Mouse (Mus musculus) ES-E14 (cell line): ENCODE results near the gene Zfp369. TPM values are rescaled to one million over a fixed set of nuclear protein-coding genes. Genes with fewer than 3 reads are reported as not detected.

Experiments used
- DNase-seq: peaks from one replicate; pipeline ENCODE4 v3.0.0-alpha.2; 2013; ENCODE audit warnings: low read depth, low spot score
- H3K27ac ChIP-seq: 2 replicates; pipeline ENCODE4 v1.5.1; 2012; ENCODE audit warnings: low read depth, mild to moderate bottlenecking, low read length, moderate library complexity, mixed read lengths; ENCODE audit not compliant: poor library complexity, insufficient read depth, severe bottlenecking
- H3K36me3 ChIP-seq: 2 replicates; pipeline ENCODE4 v1.6.1; 2012; ENCODE audit warnings: mild to moderate bottlenecking, low read length, moderate library complexity, mixed read lengths; ENCODE audit not compliant: control insufficient read depth, poor library complexity, insufficient read depth, severe bottlenecking
- H3K4me1 ChIP-seq, 2 experiments: fragments of 150-350 bp in 1 of 2; sonication (generic) in 1 of 2; 2 replicates each; pipeline ENCODE4 v1.6.1; 2012; ENCODE audit warnings: low read length in 2 of 2, mild to moderate bottlenecking in 1 of 2, mixed read lengths in 1 of 2; ENCODE audit not compliant: control insufficient read depth in 2 of 2, insufficient read depth in 2 of 2, poor library complexity in 1 of 2
- H3K4me3 ChIP-seq, 2 experiments: fragments of 150-350 bp in 1 of 2; sonication (generic) in 1 of 2; 2 replicates each; pipeline ENCODE4 v1.5.1; 2012; ENCODE audit warnings: low read length in 2 of 2, low read depth in 1 of 2, mild to moderate bottlenecking in 1 of 2, mixed read lengths in 1 of 2; ENCODE audit not compliant: insufficient read depth in 1 of 2, poor library complexity in 1 of 2, severe bottlenecking in 1 of 2
- H3K9ac ChIP-seq: 2 replicates; pipeline ENCODE4 v1.6.1; 2012; ENCODE audit warnings: low read depth, mild to moderate bottlenecking, low read length, mixed read lengths; ENCODE audit not compliant: poor library complexity, insufficient read depth, severe bottlenecking
- H3K9me3 ChIP-seq: fragments of 150-350 bp; sonication (generic); 2 replicates; pipeline ENCODE4 v1.6.1; 2012; ENCODE audit warnings: low read depth, mild to moderate bottlenecking, low read length; ENCODE audit not compliant: control insufficient read depth, insufficient read depth
- CHD2 ChIP-seq: IDR thresholded peaks from 2 replicates; pipeline ENCODE4 v1.6.1; 2014; ENCODE audit warnings: mild to moderate bottlenecking, low read depth, low read length, inconsistent platforms
- HCFC1 ChIP-seq: IDR thresholded peaks from 2 replicates; pipeline ENCODE4 v1.6.1; 2012; ENCODE audit warnings: low read length, inconsistent platforms, borderline replicate concordance; ENCODE audit not compliant: insufficient read depth
- MAFK ChIP-seq: IDR thresholded peaks from 2 replicates; pipeline ENCODE4 v1.6.1; 2014; ENCODE audit warnings: mild to moderate bottlenecking, low read depth, low read length, inconsistent platforms; ENCODE audit not compliant: insufficient read depth
- ZC3H11A ChIP-seq: IDR thresholded peaks from 2 replicates; pipeline ENCODE4 v1.6.1; 2012; ENCODE audit warnings: low read depth, mild to moderate bottlenecking, inconsistent platforms, low read length, borderline replicate concordance
- ZNF384 ChIP-seq: IDR thresholded peaks from 2 replicates; pipeline ENCODE4 v1.6.1; 2012; ENCODE audit warnings: low read depth, low read length, inconsistent platforms
- in situ Hi-C, 2 experiments: fragments of 600-800 bp; cut with MboI; formaldehyde crosslinking; loops; one replicate each; pipeline ENCODE4 v1.15.1; 2025; ENCODE audit warnings: low sequenced_read_pairs in 2 of 2, inconsistent platforms in 1 of 2; ENCODE audit not compliant: unreplicated experiment in 2 of 2
- total RNA-seq: library from RNA; depleted of rRNA; stranded (reverse); fragments of 300-350 nt; gene quantifications from 2 replicates; pipeline ENCODE4 v1.2.3, GENCODE M21; 2012

The Zfp369 gene
- total RNA-seq, 1 experiment = 30.7 TPM

GRCm38 (mm10) chr13:65259239-65259638, 19.4 kb upstream of the Zfp369 start, which contains the start of gene Gm10775:
Gene Gm10775, plus strand, starts transcription at chr13:65259539.
- peaks cover 2% of the 10 kb centered on the region; the same call in 1 of the 2 replicates for H3K9me3 ChIP-seq
- peaks cover 0 to 4% of the 10 kb centered on the region in 2 experiments; a peak in 1 of 4 replicates for H3K4me1 ChIP-seq
- no peak within 1 kb of the TSS; the same call in 1 of the 2 replicates for H3K27ac ChIP-seq
- H3K36me3 ChIP-seq = no peaks in the 10 kb centered on the region; the same call in 1 of the 2 replicates
- in situ Hi-C loops = no loop called here
- DNase-seq = no peak
- H3K4me3 ChIP-seq = peak within 1 kb of the TSS; percentile 62 to 69
- TF ChIP-seq HCFC1 (no peak), CHD2 (no peak), ZC3H11A (no peak), ZNF384 (no peak), MAFK (no peak)
- peak within 1 kb of the TSS; percentile 29 for H3K9ac ChIP-seq

- Histone ChIP-seq H3K4me3 (no peak overlapping the region), H3K27ac (no peak overlapping the region), H3K4me1 (peaks cover 0 to 2% of the 10 kb centered on the region in 2 experiments; a peak in 1 of 4 replicates), H3K36me3 (no peaks in the 10 kb centered on the region; the same call in 1 of the 2 replicates), H3K9me3 (peaks cover 2% of the 10 kb centered on the region; the same call in 1 of the 2 replicates), H3K9ac (no peak overlapping the region)
- TF ChIP-seq MAFK (no peak), HCFC1 (no peak), CHD2 (no peak), ZNF384 (no peak), ZC3H11A (no peak)
- DNase-seq = no peak
- in situ Hi-C loops = no loop called here
These were observed 16.5 kb upstream of the Zfp369 start for GRCm38 (mm10) chr13:65262086-65262485.

- H3K36me3 ChIP-seq = no peaks in the 10 kb centered on the region
- DNase-seq = no peak
- peak overlapping the region; percentile 86 for H3K9ac ChIP-seq
- peak overlapping the region; percentile 92 to 98 for H3K4me3 ChIP-seq
- H3K9me3 ChIP-seq = no peaks in the 10 kb centered on the region
- TF ChIP-seq HCFC1 (no peak), MAFK (no peak), ZC3H11A (no peak), CHD2 (no peak), ZNF384 (no peak)
- no peak overlapping the region for H3K27ac ChIP-seq
- in situ Hi-C loops = no loop called here
- H3K4me1 ChIP-seq = no peaks in the 10 kb centered on the region
These were observed 626 bp upstream of the Zfp369 start for GRCm38 (mm10) chr13:65277994-65278382.

GRCm38 (mm10) chr13:65286771-65287170, 8.2 kb downstream of the Zfp369 start:
- Histone ChIP-seq H3K4me1 (no peaks in the 10 kb centered on the region), H3K36me3 (peaks cover under 1% of the 10 kb centered on the region; the same call in 1 of the 2 replicates), H3K9me3 (no peaks in the 10 kb centered on the region), H3K27ac (no peak overlapping the region), H3K9ac (no peak overlapping the region), H3K4me3 (no peak overlapping the region)
- TF ChIP-seq ZNF384 (no peak), ZC3H11A (0 out of 2 replicates have a peak, but pooled peaks have one; percentile 20)
- DNase-seq = peak; percentile 29
- in situ Hi-C loops = no loop called here

- Histone ChIP-seq H3K9me3 (no peaks in the 10 kb centered on the region), H3K4me1 (no peaks in the 10 kb centered on the region), H3K4me3 (no peak overlapping the region), H3K27ac (no peak overlapping the region), H3K36me3 (peaks cover 14% of the 10 kb centered on the region), H3K9ac (no peak overlapping the region)
- in situ Hi-C loops = no loop called here
- DNase-seq = no peak
- no peak for TF ChIP-seq MAFK
- no peak for TF ChIP-seq ZC3H11A
- no peak for TF ChIP-seq HCFC1
- TF ChIP-seq ZNF384 = no peak
- no peak for TF ChIP-seq CHD2
These were observed 17.7 kb downstream of the Zfp369 start for GRCm38 (mm10) chr13:65296354-65296753.
